Mouse (Mus musculus) ES-E14 (cell line): ENCODE results near the gene Gtf2b.

Experiments used
- CHD2 ChIP-seq: IDR thresholded peaks from 2 replicates; pipeline ENCODE4 v1.6.1; 2014; ENCODE audit warnings: mild to moderate bottlenecking, low read depth, low read length, inconsistent platforms
- HCFC1 ChIP-seq: IDR thresholded peaks from 2 replicates; pipeline ENCODE4 v1.6.1; 2012; ENCODE audit warnings: low read length, inconsistent platforms, borderline replicate concordance; ENCODE audit not compliant: insufficient read depth
- MAFK ChIP-seq: IDR thresholded peaks from 2 replicates; pipeline ENCODE4 v1.6.1; 2014; ENCODE audit warnings: mild to moderate bottlenecking, low read depth, low read length, inconsistent platforms; ENCODE audit not compliant: insufficient read depth
- ZNF384 ChIP-seq: IDR thresholded peaks from 2 replicates; pipeline ENCODE4 v1.6.1; 2012; ENCODE audit warnings: low read depth, low read length, inconsistent platforms

- no peak for TF ChIP-seq MAFK
- no peak for TF ChIP-seq CHD2
- TF ChIP-seq HCFC1 = no peak
- TF ChIP-seq ZNF384 = no peak
Measured at GRCm38 (mm10) chr3:142725969-142726672, 38.7 kb upstream of the Gtf2b start.
